Mouse (Mus musculus): ENCODE data around the gene Hoxb5. TPM values are rescaled to one million over a fixed set of nuclear protein-coding genes. Genes with fewer than 3 reads are reported as not detected.
A peak's percentile ranks its signal among the peaks of the same experiment; 100 is the strongest.

Gene Hoxb5
- polyA plus RNA-seq, 1 experiment from 2014 or later, result 33.1 TPM

DNA sequence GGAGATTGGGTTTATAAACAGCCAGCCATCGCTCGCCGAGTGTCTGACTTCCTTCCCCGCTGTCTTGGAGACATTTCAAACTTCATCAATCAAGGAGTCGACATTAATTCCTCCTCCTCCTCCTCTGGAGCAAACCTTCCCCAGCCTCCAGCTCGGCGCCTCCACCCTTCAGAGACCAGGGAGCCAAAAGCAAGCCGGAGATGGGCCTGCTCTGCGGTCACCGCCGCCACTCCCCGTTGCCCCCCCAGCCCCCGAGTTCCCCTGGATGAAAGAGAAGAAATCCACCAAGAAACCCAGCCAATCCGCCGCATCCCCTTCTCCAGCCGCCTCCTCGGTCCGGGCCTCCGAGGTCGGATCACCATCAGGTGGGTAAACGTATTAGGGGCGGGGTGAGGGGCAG is 48.7 kb downstream of the Hoxb5 start:
- H3K27me3 ChIP-seq (ENCODE audit: control insufficient read depth, insufficient read depth, low read length), result peaks cover 50% of the 10 kb centered on the region
- H3K4me1 ChIP-seq (replicated peaks; ENCODE audit: control insufficient read depth, insufficient read depth, low read length), result peaks cover 5% of the 10 kb centered on the region; the same call in 1 of the 2 replicates
- peak overlapping the region; percentile 42 for H3K4me2 ChIP-seq (replicated peaks; ENCODE audit: low read depth, low read length)
- WGBS, result 3% methylated on average over 19 of the region's 22 CpGs
- H3K9me3 ChIP-seq (ENCODE audit: control insufficient read depth, low read length), result no peaks in the 10 kb centered on the region
- ATAC-seq (ENCODE audit: low FRiP score), result peak; percentile 46
- peak overlapping the region; percentile 72 for H3K4me3 ChIP-seq (ENCODE audit: low read depth, low read length)
- peak; percentile 66 for DNase-seq (ENCODE audit: low spot score)
- H3K36me3 ChIP-seq (ENCODE audit: control insufficient read depth, insufficient read depth, low read length), result no peaks in the 10 kb centered on the region
- peak overlapping the region; percentile 98 for H3K27ac ChIP-seq (ENCODE audit: low read depth, low read length)
- H3K9ac ChIP-seq (ENCODE audit: low read depth, low read length), result peak overlapping the region; percentile 98

DNA sequence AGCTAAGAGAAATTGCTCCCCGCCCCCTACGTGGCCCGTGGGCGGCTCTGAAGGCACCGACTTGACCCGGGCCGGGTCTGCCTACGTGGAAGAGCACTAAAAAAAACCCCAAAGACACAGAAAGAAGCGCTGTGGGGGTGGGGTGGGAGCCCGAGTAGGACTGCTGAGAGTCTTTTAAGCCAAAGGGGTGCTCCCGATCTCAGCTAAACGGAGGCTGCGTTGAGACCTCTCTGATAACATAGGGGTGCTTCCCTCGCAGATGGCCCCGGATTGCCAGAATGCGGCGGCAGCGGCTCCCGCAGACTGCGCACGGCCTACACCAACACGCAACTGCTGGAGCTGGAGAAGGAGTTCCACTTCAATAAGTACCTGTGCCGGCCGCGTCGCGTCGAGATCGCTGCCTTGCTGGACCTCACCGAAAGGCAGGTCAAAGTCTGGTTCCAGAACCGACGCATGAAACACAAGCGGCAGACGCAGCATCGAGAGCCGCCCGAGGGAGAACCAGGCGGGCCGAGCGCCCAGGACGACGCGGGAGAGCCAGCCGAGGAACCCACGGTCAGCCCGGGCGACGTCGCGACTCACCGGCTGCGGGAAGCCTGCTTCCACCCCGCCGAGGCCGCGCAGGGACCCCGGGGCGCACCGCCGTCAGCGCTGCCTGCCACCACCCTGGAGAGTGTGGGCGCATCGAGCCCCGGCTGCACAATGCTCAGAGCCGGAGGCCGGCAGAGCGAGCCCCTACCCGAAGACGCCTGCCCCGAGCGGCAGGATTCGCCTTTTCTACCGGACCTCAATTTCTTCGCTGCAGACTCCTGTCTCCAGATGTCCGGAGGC is 49.8 kb downstream of the Hoxb5 start:
- H3K4me1 ChIP-seq (replicated peaks; ENCODE audit: control insufficient read depth, insufficient read depth, low read length), result peaks cover 5% of the 10 kb centered on the region; the same call in 1 of the 2 replicates
- ATAC-seq (ENCODE audit: low FRiP score) (no peak), DNase-seq (ENCODE audit: low spot score) (peak; percentile 74)
- peak overlapping the region; percentile 98 for H3K9ac ChIP-seq (ENCODE audit: low read depth, low read length)
- no peaks in the 10 kb centered on the region for H3K9me3 ChIP-seq (ENCODE audit: control insufficient read depth, low read length)
- H3K27me3 ChIP-seq (ENCODE audit: control insufficient read depth, insufficient read depth, low read length), result peaks cover 52% of the 10 kb centered on the region
- peak overlapping the region; percentile 98 for H3K27ac ChIP-seq (ENCODE audit: low read depth, low read length)
- H3K4me2 ChIP-seq (replicated peaks; ENCODE audit: low read depth, low read length), result peak overlapping the region; percentile 40
- under 1% methylated on average over 75 of the region's 75 CpGs for WGBS
- peak overlapping the region; percentile 72 for H3K4me3 ChIP-seq (ENCODE audit: low read depth, low read length)
- no peaks in the 10 kb centered on the region for H3K36me3 ChIP-seq (ENCODE audit: control insufficient read depth, insufficient read depth, low read length)

DNA sequence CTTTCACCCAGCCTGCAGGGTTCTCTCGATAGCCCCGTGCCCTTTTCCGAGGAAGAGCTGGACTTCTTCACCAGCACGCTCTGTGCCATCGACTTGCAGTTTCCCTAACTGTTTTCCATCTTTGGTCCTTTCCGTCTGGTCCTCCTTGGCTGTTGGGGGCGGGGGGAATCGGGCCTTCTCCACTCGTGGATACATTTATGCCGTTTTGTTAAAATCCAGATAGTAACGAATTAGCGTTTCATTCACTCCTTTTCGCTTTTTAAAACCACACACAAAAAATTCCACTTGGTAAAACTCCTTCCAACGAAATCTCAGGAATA is 50.3 kb downstream of the Hoxb5 start:
- Histone ChIP-seq H3K4me1 (replicated peaks; ENCODE audit: control insufficient read depth, insufficient read depth, low read length) (peaks cover 5% of the 10 kb centered on the region; the same call in 1 of the 2 replicates), H3K9ac (ENCODE audit: low read depth, low read length) (peak overlapping the region; percentile 98), H3K27ac (ENCODE audit: low read depth, low read length) (peak overlapping the region; percentile 98), H3K9me3 (ENCODE audit: control insufficient read depth, low read length) (no peaks in the 10 kb centered on the region), H3K4me2 (replicated peaks; ENCODE audit: low read depth, low read length) (peak overlapping the region; percentile 40), H3K27me3 (ENCODE audit: control insufficient read depth, insufficient read depth, low read length) (peaks cover 49% of the 10 kb centered on the region), H3K36me3 (ENCODE audit: control insufficient read depth, insufficient read depth, low read length) (no peaks in the 10 kb centered on the region), H3K4me3 (ENCODE audit: low read depth, low read length) (peak overlapping the region; percentile 72)
- WGBS, result under 1% methylated on average over 14 of the region's 14 CpGs
- ATAC-seq (ENCODE audit: low FRiP score) (no peak), DNase-seq (ENCODE audit: low spot score) (peak; percentile 71)

DNA sequence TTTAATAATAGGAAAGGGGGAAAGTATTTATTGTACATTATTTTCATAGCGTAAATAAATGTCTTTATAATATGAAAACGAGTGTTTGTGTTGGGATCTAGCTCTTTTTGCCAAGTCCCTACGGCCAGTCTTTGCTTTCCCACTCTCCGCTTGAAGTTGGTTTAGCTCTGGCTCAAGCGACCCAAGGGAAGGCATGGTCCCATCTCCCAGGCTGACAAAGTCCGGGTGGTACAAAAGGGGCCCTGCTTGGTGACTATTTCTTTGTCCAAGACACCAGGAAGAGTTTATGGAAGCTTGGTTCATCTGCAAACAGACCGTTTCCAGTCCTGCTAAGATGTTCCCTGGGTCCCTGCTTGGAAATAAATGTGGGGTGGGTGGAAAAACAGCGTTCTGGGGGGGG is 50.8 kb downstream of the Hoxb5 start:
- Histone ChIP-seq H3K27ac (ENCODE audit: low read depth, low read length) (peak overlapping the region; percentile 98), H3K9ac (ENCODE audit: low read depth, low read length) (peak overlapping the region; percentile 98), H3K27me3 (ENCODE audit: control insufficient read depth, insufficient read depth, low read length) (peaks cover 49% of the 10 kb centered on the region)

DNA sequence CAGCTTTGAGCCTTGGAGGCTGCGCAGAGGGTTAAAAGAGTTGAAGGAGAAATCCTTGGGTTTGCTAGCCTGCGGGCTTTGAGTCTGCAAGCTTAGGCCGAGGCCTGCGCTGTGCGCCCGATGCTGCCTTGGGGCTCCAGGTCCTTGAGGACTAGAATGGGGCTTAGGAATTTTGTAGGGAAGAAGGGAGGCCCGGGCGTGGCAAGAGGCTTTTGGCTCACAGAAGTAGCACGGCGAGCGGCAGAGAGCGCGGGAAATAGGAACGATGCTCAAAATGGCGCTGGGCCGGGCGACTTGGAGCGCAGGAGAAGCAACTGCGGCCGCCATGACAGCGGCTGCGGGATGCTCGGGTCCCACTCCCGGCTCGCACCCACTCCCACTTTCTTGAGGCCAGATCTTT is 51.2 kb downstream of the Hoxb5 start:
- H3K27ac ChIP-seq (ENCODE audit: low read depth, low read length), result peak overlapping the region; percentile 98

More for the DNA sequence above, 50.8 kb downstream of the Hoxb5 start:
- 2% methylated on average over 8 of the region's 8 CpGs for WGBS
- peaks cover 5% of the 10 kb centered on the region; the same call in 1 of the 2 replicates for H3K4me1 ChIP-seq (replicated peaks; ENCODE audit: control insufficient read depth, insufficient read depth, low read length)
- no peaks in the 10 kb centered on the region for H3K9me3 ChIP-seq (ENCODE audit: control insufficient read depth, low read length)
- peak overlapping the region; percentile 63 for H3K4me2 ChIP-seq (replicated peaks; ENCODE audit: low read depth, low read length)
- ATAC-seq (ENCODE audit: low FRiP score), result no peak
- peak; percentile 73 for DNase-seq (ENCODE audit: low spot score)
- peak overlapping the region; percentile 72 for H3K4me3 ChIP-seq (ENCODE audit: low read depth, low read length)
- no peaks in the 10 kb centered on the region for H3K36me3 ChIP-seq (ENCODE audit: control insufficient read depth, insufficient read depth, low read length)

DNA sequence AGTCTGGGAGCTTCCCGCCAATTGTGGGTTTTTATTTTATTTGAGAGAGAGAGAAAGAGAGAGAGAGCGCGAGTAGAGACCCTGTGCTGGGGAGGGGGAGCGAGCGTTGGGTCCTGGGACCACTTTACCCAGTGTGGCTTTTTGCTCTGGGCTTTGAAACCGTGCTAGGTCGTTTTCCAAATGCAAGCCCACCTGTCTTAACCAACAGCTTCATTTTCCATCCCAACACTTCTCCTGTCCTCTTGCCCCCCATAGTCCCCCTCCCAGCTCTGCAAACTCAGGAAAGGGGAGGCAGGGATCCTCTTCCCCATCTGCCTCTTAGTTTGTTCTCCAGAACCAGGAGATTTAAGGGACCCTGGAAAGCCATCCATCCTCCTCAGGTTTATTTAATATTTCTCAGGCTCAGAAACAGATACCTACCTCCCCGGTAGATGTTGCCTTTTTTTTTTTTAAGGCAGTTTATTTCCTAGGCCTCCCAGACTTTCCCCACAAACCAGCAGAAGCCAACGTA is 51.7 kb downstream of the Hoxb5 start:
- H3K4me1 ChIP-seq (replicated peaks; ENCODE audit: control insufficient read depth, insufficient read depth, low read length), result peaks cover 5% of the 10 kb centered on the region; the same call in 1 of the 2 replicates
- 3% methylated on average over 9 of the region's 9 CpGs for WGBS
- H3K9ac ChIP-seq (ENCODE audit: low read depth, low read length), result peak overlapping the region; percentile 98
- H3K9me3 ChIP-seq (ENCODE audit: control insufficient read depth, low read length), result no peaks in the 10 kb centered on the region
- H3K27ac ChIP-seq (ENCODE audit: low read depth, low read length), result peak overlapping the region; percentile 98
- H3K4me2 ChIP-seq (replicated peaks; ENCODE audit: low read depth, low read length), result peak overlapping the region; percentile 63
- DNase-seq (ENCODE audit: low spot score) (no peak), ATAC-seq (ENCODE audit: low FRiP score) (no peak)
- peaks cover 45% of the 10 kb centered on the region for H3K27me3 ChIP-seq (ENCODE audit: control insufficient read depth, insufficient read depth, low read length)
- H3K4me3 ChIP-seq (ENCODE audit: low read depth, low read length), result peak overlapping the region; percentile 72
- no peaks in the 10 kb centered on the region for H3K36me3 ChIP-seq (ENCODE audit: control insufficient read depth, insufficient read depth, low read length)

More for the DNA sequence above, 51.2 kb downstream of the Hoxb5 start:
- peak overlapping the region; percentile 98 for H3K9ac ChIP-seq (ENCODE audit: low read depth, low read length)
- WGBS, result under 1% methylated on average over 25 of the region's 25 CpGs
- no peaks in the 10 kb centered on the region for H3K36me3 ChIP-seq (ENCODE audit: control insufficient read depth, insufficient read depth, low read length)
- DNase-seq (ENCODE audit: low spot score) (peak; percentile 83), ATAC-seq (ENCODE audit: low FRiP score) (no peak)
- H3K27me3 ChIP-seq (ENCODE audit: control insufficient read depth, insufficient read depth, low read length), result peaks cover 48% of the 10 kb centered on the region
- H3K4me1 ChIP-seq (replicated peaks; ENCODE audit: control insufficient read depth, insufficient read depth, low read length), result peaks cover 5% of the 10 kb centered on the region; the same call in 1 of the 2 replicates
- H3K4me2 ChIP-seq (replicated peaks; ENCODE audit: low read depth, low read length), result peak overlapping the region; percentile 63
- peak overlapping the region; percentile 72 for H3K4me3 ChIP-seq (ENCODE audit: low read depth, low read length)
- no peaks in the 10 kb centered on the region for H3K9me3 ChIP-seq (ENCODE audit: control insufficient read depth, low read length)

MicroRNAs within 50 kb of the gene (microRNA counts, 519-probe panel; counts per million panel counts)
- microRNA mmu-miR-10a, result 5,894 counts per million, percentile 85 among the panel's probes with 10 or more counts
- microRNA mmu-miR-196a, result not detected

Other genes starting within 250 kb of the Hoxb5 start
- gene Ube2z, start 237.9 kb upstream of the Hoxb5 start, polyA plus RNA-seq (2014; fragmentation: Nextera tagmentation; extraction: Ambion mirVana), result 20.9 and 25.2 TPM in 2 replicates
- gene Atp5g1, start 227.7 kb upstream of the Hoxb5 start, polyA plus RNA-seq (2014; fragmentation: Nextera tagmentation; extraction: Ambion mirVana), result 474 and 485 TPM in 2 replicates
- gene Calcoco2, start 191.4 kb upstream of the Hoxb5 start, polyA plus RNA-seq (2014; fragmentation: Nextera tagmentation; extraction: Ambion mirVana), result 0.17 TPM in 1 of 2 replicates, not detected in the other
- gene Ttll6, start 169.6 kb upstream of the Hoxb5 start, polyA plus RNA-seq (2014; fragmentation: Nextera tagmentation; extraction: Ambion mirVana), result 0.07 and 0.12 TPM in 2 replicates
- not detected in 2 replicates for gene Hoxb13, start 109.0 kb upstream of the Hoxb5 start, polyA plus RNA-seq (2014; fragmentation: Nextera tagmentation; extraction: Ambion mirVana)
- 0.80 and 3.2 TPM in 2 replicates for gene Hoxb9, start 31.9 kb upstream of the Hoxb5 start, polyA plus RNA-seq (2014; fragmentation: Nextera tagmentation; extraction: Ambion mirVana)
- gene Hoxb8, start 21.4 kb upstream of the Hoxb5 start, polyA plus RNA-seq (2014; fragmentation: Nextera tagmentation; extraction: Ambion mirVana), result 3.1 and 7.0 TPM in 2 replicates
- 4.0 and 11.2 TPM in 2 replicates for gene Hoxb7, start 16.7 kb upstream of the Hoxb5 start, polyA plus RNA-seq (2014; fragmentation: Nextera tagmentation; extraction: Ambion mirVana)
- 15.9 and 38.5 TPM in 2 replicates for gene Hoxb6, start 10.9 kb upstream of the Hoxb5 start, polyA plus RNA-seq (2014; fragmentation: Nextera tagmentation; extraction: Ambion mirVana)
- gene Hoxb4, start 14.9 kb downstream of the Hoxb5 start, polyA plus RNA-seq (2014; fragmentation: Nextera tagmentation; extraction: Ambion mirVana), result 3.5 and 5.1 TPM in 2 replicates
- 10.5 and 13.1 TPM in 2 replicates for gene Hoxb3, start 20.0 kb downstream of the Hoxb5 start, polyA plus RNA-seq (2014; fragmentation: Nextera tagmentation; extraction: Ambion mirVana)
- 64.9 and 67.5 TPM in 2 replicates for gene Hoxb2, start 47.2 kb downstream of the Hoxb5 start, polyA plus RNA-seq (2014; fragmentation: Nextera tagmentation; extraction: Ambion mirVana)
- 7.3 and 8.2 TPM in 2 replicates for gene Hoxb1, start 62.4 kb downstream of the Hoxb5 start, polyA plus RNA-seq (2014; fragmentation: Nextera tagmentation; extraction: Ambion mirVana)
- gene Skap1, start 161.3 kb downstream of the Hoxb5 start, polyA plus RNA-seq (2014; fragmentation: Nextera tagmentation; extraction: Ambion mirVana), result 0.85 and 1.5 TPM in 2 replicates

Data from hindbrain, embryonic 11.5 days (tissue).